Mouse (Mus musculus) right cerebral cortex, postnatal 36 days (tissue): ENCODE data around the gene Fbxw5.

Source experiments
- DNase-seq, 2 experiments: peaks; one replicate each; pipeline ENCODE4 v3.0.0; 2022; ENCODE audit warnings: low spot score in 2 of 2, mixed read lengths in 1 of 2

Fbxw5 gene

DNA sequence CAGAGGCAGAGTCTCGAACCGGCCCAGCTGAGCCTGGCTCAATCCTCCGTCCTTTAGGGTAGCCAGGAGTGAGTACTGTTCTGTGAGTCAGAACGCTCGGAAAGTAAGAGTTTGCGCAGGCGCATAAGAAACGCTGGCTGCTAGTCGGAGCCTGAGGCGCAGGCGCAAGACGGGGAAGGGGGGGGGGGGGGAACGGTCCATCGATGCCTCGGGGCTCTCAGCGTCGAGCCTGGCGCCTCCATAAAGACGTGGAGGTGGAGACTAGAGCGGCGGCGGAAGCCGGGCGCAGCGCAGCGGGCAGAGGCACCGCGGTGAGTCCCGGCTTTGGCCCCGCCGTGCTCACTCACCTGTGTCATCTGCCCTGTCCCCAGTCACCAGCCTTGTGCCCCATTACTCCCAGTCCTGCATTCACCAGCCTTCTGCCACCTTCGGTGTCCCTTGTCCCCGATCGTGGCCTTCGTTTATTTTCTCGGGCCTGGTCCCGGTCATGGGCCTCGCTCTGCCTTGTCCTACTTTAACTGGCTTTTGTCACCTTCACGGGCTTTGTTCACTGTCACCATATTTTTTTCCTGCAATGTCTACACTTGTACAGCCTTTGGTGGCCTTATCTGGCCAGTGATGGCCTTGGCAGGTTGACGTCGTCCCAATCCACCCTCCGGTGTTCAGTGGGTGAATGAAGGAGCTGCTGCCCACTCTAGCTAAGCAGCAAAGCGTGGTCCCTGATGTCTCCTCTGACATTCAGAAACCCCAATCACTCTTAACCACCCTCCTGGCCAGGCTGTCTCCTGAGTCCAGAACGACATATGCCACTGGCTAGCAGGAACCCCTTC, at the start of gene Fbxw5:
Gene Fbxw5 (plus strand): TSS at position 175 of the 830 bp plus-strand sequence.
- peak; percentile 77 to 85 for DNase-seq

DNA sequence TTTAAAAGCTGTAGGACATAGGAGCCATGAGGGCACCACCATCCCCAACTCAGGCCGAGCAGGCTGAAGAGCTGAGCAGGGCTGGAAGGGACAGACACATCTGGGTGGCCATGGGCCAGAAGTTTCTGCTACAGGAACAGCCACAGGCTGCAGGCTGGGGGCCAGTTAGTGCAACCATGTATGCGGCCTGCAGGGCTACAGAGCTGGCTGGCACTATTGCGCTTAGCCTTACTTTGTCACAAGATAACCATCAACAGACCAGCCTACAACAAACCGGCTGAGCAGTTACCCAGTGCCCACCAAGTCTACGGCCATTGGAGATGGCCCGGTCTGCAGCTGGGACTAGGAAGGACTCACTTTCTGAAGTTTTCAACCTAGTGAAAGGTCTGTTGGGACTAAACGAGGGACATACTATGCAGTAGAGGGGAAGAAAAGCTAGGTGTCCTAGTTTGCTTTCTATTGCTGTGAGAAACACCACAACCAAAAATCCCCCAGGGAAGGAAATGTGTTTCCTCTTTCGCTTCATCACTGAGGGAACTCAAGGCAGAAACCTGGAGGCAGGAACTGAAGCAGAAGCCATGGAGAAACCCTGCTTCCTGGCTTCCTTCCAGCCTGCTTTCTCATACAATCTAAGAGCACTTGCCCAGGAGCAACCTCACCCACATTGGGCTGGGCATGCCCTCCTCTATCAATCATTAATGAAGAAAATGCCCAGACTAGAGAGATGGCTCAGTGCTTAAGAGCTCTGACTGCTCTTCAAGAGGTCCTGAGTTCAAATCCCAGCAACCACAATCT, 49.5 kb upstream of the Fbxw5 start:
- DNase-seq: no peak

DNA sequence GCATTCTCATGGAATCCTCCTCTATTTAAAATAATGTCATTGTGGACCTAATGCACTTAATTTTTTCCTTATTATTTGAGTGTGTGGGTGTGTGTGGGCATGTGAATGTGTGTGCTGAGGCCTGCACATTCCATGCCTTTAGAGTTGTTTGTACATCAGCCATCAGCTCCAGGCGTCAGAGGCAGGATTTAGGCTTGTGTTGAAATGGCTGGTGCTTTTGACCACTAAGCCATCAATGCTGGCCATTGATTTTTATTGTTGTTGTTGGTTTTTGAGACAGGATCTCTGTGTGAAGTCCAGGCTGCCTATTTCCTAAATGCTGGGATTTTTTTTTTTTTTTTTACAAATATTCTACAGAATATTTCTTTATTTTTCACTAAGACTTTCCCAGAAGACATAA, 47.6 kb upstream of the Fbxw5 start:
- DNase-seq: no peak

DNA sequence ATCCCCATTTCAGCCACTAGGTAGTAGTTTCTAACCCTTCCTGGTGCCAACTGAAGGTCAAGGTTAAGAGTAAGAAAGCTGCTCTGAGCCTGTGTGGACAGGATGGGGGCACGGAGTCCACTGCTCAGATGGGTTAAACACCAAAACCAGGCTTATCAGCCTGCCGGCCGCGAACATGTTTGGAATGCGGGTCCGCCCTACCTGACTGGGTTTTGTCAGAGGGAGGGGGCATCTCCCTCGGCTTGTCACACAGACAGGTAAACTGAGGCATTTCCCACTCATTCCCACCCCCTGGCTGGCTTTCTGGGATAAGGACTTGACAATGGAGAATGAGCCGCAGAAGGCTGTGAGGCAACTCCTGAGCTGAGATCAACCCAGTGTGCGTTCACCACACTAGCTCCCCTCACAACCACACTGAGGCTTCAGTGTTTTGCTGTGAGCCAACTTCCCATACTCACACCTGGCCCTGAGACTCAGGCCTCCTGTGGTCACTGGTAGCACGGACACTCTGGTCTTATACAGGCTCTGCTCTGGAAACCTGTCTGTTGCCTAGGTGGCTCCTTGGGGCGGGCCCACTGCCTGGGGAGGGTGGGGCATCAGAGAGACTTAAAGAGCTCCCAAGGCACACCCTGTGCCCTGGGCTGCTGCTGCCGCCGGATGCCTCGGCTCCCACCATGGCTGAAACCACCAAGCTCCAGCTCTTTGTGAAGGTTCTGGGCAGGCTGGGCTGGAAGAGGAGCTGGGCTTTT, 44.2 kb upstream of the Fbxw5 start, which contains the start of gene Clic3:
Gene Clic3 (plus strand): TSS at position 634 of the 749 bp plus-strand sequence.
- DNase-seq: no peak

DNA sequence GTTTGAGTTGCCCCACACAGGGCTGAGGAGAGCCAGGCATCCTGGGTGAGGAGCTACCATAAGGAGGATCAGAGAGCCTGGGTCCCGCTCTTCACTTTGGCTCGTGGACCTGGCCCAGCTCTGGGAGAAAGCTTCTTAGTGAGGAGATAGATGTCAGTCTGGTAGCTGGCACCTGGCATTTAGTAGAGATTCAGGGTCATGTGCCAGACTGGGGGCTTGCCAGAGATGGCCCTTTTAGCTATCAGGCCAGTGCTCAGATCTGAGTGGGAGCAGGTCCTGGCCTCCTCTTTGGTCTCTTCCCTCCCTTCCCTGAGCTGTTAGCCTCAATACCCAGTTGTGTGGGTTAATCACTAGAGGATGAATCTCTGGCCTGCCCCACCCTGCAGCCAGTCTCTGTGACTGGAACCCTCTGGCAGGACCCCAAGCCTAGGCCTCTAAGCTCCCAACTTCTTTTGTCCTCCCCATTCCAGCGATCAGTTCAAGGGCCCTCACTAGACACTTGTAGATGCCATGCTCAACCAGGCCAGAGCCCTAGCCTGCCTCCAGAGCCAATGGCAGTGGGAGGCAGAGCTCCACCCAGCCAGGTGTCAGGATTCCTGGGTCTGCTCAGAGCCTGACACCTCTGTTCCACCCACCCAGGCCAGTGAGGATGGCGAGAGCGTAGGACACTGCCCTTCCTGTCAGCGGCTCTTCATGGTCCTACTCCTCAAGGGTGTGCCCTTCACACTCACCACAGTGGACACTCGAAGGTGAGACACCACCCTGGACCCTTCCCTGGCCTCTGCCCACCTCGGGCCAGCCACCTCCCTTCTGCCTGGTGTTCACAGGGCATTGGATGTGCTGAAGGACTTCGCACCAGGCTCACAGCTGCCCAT, 43.3 kb upstream of the Fbxw5 start:
- DNase-seq: no peak

DNA sequence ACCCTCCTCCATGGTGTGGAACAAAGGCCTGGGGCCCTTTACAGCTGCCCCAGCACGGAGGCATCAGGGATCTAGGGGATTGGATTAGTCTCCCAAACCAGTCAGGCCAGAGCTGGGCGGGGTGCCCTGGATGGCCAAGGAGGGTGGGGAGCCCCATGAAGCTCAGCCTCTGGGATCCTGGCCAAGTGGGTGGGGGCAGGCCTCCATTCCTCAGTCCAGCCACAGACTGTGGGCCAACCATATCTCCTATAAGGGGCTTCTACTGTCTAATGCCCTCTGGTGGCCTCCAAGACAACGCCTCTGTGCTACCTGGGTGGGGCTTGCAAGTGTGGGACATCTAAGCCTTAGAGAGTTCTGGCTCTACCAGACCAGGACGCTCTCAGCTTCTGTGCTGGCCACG, 41.6 kb upstream of the Fbxw5 start:
- DNase-seq: no peak

DNA sequence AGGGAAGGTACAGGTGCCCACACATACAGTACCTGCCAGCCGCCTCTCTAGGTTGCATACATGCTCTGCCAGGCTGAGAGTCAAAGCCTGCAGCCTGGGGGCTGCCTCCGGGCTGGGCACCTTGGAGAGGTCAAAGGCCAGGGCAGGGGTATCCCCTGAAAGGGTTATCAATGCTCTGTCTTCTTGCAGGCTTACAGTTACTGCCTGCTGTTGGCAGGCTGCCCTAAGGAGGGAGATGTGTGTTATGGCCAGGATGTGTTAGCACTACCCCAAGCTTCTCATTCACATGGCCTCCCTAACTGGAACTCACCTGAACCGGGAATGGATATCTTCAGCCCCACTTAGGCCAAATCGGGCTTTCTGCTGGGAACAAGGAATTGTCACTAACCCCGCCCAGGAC, 40.4 kb upstream of the Fbxw5 start:
- DNase-seq: no peak

DNA sequence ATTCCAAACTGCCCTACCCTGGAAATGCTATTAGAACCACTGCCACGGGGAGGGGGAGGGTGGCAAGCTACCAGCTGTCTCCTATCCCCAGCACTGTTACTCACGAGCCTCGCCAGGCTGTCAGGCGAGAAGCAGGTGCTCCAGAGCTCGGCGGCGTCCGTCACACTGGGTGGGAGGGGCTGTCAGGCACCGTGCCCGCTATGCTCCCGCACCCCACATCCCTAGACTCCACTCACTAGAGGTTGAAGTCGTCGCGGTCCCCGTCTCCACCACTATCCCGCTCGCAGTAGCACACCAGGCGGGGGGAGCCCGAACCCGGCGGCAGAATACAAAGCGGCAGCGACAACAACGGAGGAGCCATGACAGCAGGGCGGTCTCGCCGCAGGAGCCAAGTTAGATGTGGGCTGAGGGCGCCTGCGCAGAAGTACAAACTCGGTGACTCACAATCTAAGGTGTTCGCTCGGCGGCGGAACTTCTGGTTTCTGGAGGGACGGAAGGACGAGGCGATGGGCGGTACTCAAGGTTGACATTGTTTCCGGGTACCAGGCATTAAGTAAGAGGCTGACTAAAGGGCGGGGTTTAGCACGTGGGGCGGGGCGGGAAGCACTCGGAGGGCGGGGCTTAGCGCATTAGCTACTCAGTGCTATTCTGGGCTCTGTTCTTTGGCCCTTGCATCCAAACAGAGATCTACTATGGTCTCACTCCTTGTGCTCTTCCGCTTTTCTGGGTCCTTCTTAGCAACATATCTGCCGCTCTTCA, 39.8 kb upstream of the Fbxw5 start, which contains the start of gene Paxx:
Gene Paxx (minus strand): TSS at position 544 of the 759 bp plus-strand sequence.
- DNase-seq: peak; percentile 94 to 95

DNA sequence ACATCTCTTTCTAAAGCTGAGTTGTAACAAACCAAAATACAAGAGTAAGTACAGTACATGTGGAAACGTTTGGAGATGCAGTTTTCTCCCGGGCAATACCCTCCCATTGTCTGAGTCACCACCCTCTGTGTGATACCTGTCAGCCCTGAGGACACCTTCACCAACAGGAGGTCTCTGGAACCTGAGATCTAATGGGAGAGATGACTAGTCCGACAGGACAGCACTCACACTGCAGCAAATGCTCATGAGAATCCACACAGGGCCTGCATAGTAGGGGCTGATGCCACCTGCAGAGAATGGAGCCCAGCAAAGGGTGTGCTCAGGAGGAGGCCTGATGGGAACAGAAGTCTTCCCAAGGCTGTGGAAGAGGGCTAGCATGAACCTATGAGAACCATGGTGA, 39.1 kb upstream of the Fbxw5 start:
- no peak for DNase-seq

DNA sequence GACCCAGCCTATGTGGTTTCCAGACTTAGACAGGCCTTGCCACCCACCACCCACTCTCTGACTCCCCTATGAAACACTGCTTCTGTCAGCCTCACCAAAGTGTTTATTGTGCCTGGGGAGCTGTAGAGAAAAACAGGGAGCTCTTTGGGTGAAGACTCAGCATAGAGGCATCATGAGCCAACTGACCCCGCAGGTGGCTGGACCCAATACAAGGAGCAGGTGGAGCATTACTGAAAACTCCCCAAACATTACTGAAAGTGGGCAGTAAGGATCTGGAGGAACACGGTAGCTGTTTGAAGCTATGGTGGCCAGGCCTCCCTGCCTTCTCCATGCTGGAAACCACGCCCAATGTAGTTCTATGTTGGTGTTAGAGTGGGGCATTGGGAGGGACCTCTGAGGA, 36.9 kb upstream of the Fbxw5 start:
- no peak for DNase-seq

DNA sequence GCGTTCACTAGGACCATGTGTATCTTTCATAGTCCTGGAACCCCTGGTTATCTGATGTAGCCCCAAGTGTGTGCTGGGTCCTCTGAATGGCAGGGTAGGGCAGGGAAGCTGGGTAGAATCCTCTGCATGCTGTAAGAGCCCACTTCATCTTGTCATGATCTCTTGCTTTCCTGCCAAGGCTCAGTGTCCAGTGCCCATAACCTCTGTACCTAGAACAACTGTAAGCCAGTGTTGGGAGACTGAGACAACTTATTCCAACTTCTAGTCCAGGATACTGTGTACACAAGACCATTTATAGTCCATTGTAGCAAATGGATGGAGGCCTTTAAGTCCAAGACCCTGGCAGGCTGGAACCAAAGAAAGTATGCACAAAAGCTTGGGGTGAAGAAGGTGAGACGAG, 35.3 kb upstream of the Fbxw5 start:
- DNase-seq: no peak

DNA sequence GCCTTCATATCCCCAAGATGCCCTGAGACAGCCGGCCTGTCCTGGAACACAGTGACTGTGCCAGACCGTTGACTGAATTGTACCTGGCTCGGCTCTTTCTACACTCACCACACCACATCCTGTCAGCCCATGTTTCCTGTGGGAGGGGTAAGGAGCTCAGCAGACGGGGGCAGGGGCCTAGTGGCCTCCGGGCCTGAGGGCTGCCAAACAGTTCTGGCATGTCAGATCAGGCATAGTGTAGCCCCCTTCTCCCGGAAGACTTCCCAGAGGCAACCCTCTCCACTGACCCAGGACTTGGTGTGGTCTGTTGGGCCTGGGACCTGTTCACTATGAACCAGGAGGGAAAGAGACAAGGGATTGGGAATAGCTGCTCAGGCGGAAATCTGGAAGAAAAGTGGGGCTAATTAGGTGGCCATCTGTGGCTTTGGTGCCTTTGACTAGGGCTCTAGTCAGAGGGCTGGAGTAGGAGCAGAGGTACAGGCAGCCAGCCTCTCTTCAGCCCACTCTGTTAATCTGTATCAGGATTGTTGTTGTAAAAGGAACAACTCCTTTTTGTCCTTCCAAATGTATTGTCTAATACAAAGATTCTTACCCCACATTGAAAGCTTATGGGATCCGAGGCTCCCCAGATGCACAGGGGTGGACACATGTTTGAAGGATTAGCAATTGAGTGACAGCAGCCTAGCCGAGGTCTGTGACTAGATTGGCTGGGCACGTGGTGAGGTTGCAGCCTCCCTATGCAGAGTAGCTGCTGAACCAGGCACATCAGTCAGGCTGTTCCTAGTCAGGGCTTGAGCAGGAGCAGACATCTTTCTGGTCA, 34.5 kb upstream of the Fbxw5 start:
- no peak for DNase-seq

DNA sequence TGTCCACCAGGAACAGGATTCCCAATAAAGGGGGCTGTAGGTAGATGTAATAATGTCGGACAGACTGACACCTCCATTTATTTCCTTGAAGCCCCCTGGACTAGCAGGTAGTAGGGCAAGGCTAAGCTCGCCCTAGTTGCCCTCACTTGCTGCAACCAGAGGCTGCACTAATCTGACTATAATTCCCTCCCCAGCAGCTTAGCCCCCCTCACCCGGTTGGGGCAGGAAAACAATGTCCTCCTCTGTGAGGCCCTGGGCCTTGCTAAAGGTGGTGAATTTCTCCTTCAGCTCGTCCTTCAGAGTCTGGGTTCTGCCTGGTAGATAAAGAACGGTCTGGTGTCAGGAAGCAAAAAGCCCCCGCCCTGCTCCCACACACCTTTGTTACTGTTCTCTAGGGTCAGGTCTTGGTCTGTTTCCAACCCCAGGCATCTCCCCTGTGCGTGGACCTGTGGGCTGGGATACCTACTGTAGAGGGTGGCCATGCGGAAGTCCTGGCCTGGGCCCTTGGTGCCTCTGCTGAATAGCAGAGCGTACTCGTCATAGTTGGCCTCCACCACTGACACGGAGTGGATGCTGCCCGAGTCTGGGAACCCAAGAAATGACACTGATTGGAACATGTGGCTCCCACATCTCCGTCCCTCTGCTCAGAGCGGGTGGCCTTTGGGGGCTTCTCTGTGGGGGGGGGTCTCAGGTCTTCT, 32.8 kb upstream of the Fbxw5 start:
- DNase-seq: no peak

DNA sequence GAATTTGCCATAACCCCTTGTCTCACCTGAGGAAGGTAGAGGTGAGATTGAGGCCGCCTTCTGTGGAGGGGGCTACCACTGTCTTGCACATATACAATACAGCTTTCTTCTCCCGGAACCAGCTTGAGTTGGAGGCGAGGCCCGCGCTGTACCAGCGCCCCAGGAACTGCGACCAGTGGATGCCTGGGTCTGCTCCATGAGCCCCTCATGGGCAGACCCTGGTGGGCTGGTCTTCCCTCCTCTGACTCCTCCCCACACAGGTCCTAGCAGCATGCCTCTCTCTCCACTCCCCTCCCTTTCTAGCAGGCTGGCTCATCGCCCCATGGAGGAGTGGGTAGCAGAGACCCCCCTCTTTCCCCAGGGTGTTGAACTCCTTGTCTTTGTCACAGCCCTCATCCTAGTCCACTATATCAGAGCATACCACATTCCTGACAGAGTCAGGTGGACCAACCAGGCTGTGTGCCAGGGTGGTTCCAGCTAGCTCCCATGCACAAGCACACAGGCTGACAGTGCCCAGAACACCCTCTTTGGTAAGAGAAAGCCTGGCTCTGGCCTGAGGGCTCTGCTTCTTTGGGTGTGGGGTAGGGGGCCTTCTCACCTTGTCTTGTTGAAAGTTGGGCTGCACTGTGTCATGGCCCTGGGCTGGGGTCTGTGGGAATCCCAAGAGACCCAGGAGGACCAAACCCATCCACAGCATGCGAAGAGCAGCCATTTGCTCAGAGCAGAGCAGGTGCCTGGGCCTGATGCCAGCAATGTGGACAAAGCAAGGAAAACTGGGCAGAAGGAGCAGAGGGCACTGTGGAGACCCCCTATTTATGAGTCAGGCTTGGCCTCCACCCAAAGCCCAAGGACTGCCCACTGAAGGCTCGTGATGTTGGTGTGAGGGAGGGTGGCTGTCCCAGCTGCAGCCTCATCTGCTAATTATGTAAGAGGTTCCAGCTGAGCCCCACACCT, 31.3 kb upstream of the Fbxw5 start:
- DNase-seq: peak in 1 of 2 experiments; percentile 48

DNA sequence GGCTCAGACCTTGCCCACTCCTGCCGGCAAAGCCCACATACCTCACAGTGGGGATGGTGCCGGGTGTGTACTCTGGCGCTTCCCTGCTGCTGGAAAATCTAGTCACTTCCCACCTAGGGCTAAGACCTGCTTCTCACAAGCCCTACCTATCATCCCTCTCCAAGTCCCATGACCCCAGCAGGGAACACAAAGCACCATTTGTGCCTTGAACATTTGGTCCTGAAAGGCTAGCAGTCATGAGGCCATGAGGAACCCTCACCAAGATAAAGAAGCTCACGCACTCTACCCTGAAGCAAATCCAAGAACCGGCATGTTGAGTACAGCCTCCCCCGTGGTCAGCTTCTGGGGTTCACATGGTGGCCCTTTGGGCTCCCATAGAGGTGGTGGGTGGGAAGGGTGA, 30.6 kb upstream of the Fbxw5 start, which contains the start of gene Ptgds:
Gene Ptgds (minus strand): TSS at position 78 of the 400 bp plus-strand sequence.
- no peak for DNase-seq

DNA sequence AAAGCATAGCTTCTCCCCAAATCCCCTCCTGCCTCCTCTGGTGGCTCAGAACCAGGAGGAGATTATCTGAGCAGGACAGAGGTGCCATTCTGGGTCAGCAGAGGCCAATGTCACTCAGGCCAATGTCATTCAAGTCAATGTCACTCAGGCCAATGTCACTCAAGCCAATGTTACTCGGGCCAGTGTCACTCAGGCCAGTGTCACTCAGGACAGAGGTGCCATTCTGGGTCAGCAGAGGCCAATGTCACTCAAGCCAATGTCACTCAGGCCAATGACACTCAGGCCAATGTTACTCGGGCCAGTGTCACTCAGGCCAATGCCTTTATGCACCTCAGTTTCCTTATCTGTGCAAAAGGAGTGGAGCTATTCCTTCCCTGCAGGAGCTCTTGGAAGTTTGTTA, 28.0 kb upstream of the Fbxw5 start:
- DNase-seq: no peak

DNA sequence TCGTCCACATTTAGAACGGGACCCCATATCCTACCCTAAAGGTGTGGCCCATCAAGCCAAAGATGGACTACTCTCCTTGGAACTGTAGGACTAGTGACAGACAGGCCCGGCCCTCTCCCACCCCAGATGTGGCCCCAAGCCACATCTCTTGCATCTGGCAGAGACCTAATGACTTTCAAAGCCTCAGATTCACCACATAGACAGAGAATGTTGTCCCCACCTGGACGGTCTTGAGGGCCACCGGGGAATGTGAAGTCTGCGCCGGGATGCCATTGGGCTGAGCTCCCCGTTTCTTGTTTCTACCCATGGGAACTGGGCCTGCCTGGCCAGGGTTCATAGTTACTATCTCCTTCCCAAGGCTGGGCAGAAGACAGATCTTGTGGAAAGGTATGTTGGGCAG, 23.0 kb upstream of the Fbxw5 start:
- DNase-seq: no peak
